In genomic region chr7:101072123-101072740, GRCm38 (mm10) we compare ENCODE assay signal across 27 mouse cellular contexts. TPM values are rescaled to one million over a fixed set of nuclear protein-coding genes. Genes with fewer than 3 reads are reported as not detected.
DNase-seq lines count a peak whose midpoint lies in the region; ATAC-seq and TF ChIP-seq lines count a peak whose summit lies in the region.
"Had no signal": no experiment of that assay in that cellular context is flagged by ENCODE, and none has a peak within 500 bp of the region (broad histone marks: within the 10 kb centered on the region; RNA-seq: fewer than 3 reads in every experiment).

No protein-coding gene starts in this region.

- no peaks in the 10 kb centered on the region for H3K9me3 ChIP-seq in liver, embryonic 13.5 days (replicated peaks)
- H3K9me3 ChIP-seq in liver, postnatal 0 days (ENCODE audit: low read length) = no peaks in the 10 kb centered on the region
- no peaks in the 10 kb centered on the region for H3K9me3 ChIP-seq in midbrain, embryonic 16.5 days (replicated peaks; ENCODE audit: control insufficient read depth, low read length, poor library complexity, severe bottlenecking)
- H3K9me3 ChIP-seq: embryonic facial prominence, embryonic 10.5 days; embryonic facial prominence, embryonic 13.5 days; forebrain, embryonic 12.5 days; forebrain, embryonic 15.5 days; heart, embryonic 12.5 days; heart, embryonic 15.5 days; hindbrain, embryonic 10.5 days; hindbrain, embryonic 13.5 days had no signal

- no peak overlapping the region for H3K4me3 ChIP-seq in liver, embryonic 13.5 days (replicated peaks)
- no peak overlapping the region for H3K4me3 ChIP-seq in liver, postnatal 0 days (ENCODE audit: low read depth, low read length)
- H3K4me3 ChIP-seq in midbrain, embryonic 16.5 days (ENCODE audit: low read depth, low read length) = no peak overlapping the region
- H3K4me3 ChIP-seq: embryonic facial prominence, embryonic 10.5 days; embryonic facial prominence, embryonic 13.5 days; erythroblast, embryonic 14.5 days; forebrain, embryonic 12.5 days; forebrain, embryonic 15.5 days; heart, embryonic 12.5 days; heart, embryonic 15.5 days; hindbrain, embryonic 10.5 days; hindbrain, embryonic 13.5 days had no signal

- WGBS in liver, embryonic 13.5 days (ENCODE audit: insufficient replicate concordance) = 31% methylated on average over 12 of the region's 12 CpGs
- WGBS in liver, postnatal 0 days (ENCODE audit: insufficient replicate concordance) = 37% methylated on average over 12 of the region's 12 CpGs
- WGBS in midbrain, embryonic 16.5 days = 80% methylated on average over 12 of the region's 12 CpGs

- no peak for TF ChIP-seq CTCF in liver, postnatal 0 days (IDR thresholded peaks at IDR 0.05; ENCODE audit: low read depth)

- no peak for TF ChIP-seq EP300 in liver, postnatal 0 days (IDR thresholded peaks at IDR 0.05; ENCODE audit: low read depth)

- H3K27ac ChIP-seq in liver, embryonic 13.5 days = peak overlapping the region; percentile 27; the same call in 1 of the 2 replicates
- H3K27ac ChIP-seq in liver, postnatal 0 days (ENCODE audit: low read depth) = no peak overlapping the region
- no peak overlapping the region for H3K27ac ChIP-seq in midbrain, embryonic 16.5 days (ENCODE audit: low read length)
- H3K27ac ChIP-seq: embryonic facial prominence, embryonic 10.5 days; embryonic facial prominence, embryonic 13.5 days; forebrain, embryonic 12.5 days; forebrain, embryonic 15.5 days; heart, embryonic 15.5 days; hindbrain, embryonic 10.5 days; hindbrain, embryonic 13.5 days had no signal

- peaks cover 55% of the 10 kb centered on the region for H3K4me1 ChIP-seq in liver, embryonic 13.5 days (replicated peaks)
- peaks cover 43% of the 10 kb centered on the region for H3K4me1 ChIP-seq in liver, postnatal 0 days (ENCODE audit: insufficient read depth)
- H3K4me1 ChIP-seq in midbrain, embryonic 16.5 days (ENCODE audit: control insufficient read depth, insufficient read depth, low read length) = no peaks in the 10 kb centered on the region
- H3K4me1 ChIP-seq: forebrain, embryonic 12.5 days; forebrain, embryonic 15.5 days; hindbrain, embryonic 13.5 days had no signal

- DNase-seq in CD4-positive, CD25-positive, alpha-beta regulatory T cell, adult 2 months (ENCODE audit: low read depth, low spot score) = peak; percentile 34
- no peak for DNase-seq in liver, embryonic 13.5 days
- DNase-seq in liver, postnatal 0 days = no peak
- peak; percentile 22 for DNase-seq in thymus, postnatal 4 days
- DNase-seq in thymus, postnatal 0 days (ENCODE audit: low spot score) = no peak
- no peak for DNase-seq in left cerebral cortex, adult 8-10 months (ENCODE audit: low spot score in 2 of 2)
- DNase-seq: adrenal gland, adult 8-10 months; adrenal gland, postnatal 25 days; cerebellum, adult 11-12 months; cerebellum, adult 8-10 months; cerebellum, postnatal 10 days; cerebellum, postnatal 36 days; embryo, embryonic 11 days; gastrocnemius, postnatal 25 days; heart, postnatal 10 days; heart, postnatal 36 days had no signal

- no peak overlapping the region for H3K9ac ChIP-seq in liver, embryonic 13.5 days
- no peak overlapping the region for H3K9ac ChIP-seq in liver, postnatal 0 days (replicated peaks)
- no peak overlapping the region for H3K9ac ChIP-seq in midbrain, embryonic 16.5 days (ENCODE audit: low read depth, low read length)
- H3K9ac ChIP-seq: embryonic facial prominence, embryonic 13.5 days; forebrain, embryonic 12.5 days; forebrain, embryonic 15.5 days; heart, embryonic 12.5 days; heart, embryonic 15.5 days; hindbrain, embryonic 13.5 days had no signal

- H3K4me2 ChIP-seq in liver, embryonic 13.5 days = no peak overlapping the region
- no peak overlapping the region for H3K4me2 ChIP-seq in liver, postnatal 0 days (ENCODE audit: low read depth, low read length)
- H3K4me2 ChIP-seq in midbrain, embryonic 16.5 days (ENCODE audit: low read length) = no peak overlapping the region
- H3K4me2 ChIP-seq: embryonic facial prominence, embryonic 13.5 days; forebrain, embryonic 12.5 days; forebrain, embryonic 15.5 days; heart, embryonic 12.5 days; heart, embryonic 15.5 days; hindbrain, embryonic 13.5 days had no signal

- no peak for ATAC-seq in CD4-positive, CD25-positive, alpha-beta regulatory T cell, adult 4 months
- ATAC-seq in liver, embryonic 13.5 days (ENCODE audit: low read depth) = no peak
- no peak for ATAC-seq in liver, postnatal 0 days
- ATAC-seq in midbrain, embryonic 16.5 days = no peak
- ATAC-seq: forebrain, embryonic 15.5 days had no signal

- H3K36me3 ChIP-seq in liver, embryonic 13.5 days = no peaks in the 10 kb centered on the region
- H3K36me3 ChIP-seq in liver, postnatal 0 days (replicated peaks; ENCODE audit: insufficient read depth, low read length) = no peaks in the 10 kb centered on the region
- no peaks in the 10 kb centered on the region for H3K36me3 ChIP-seq in midbrain, embryonic 16.5 days (ENCODE audit: control insufficient read depth, insufficient read depth, low read length)
- H3K36me3 ChIP-seq: embryonic facial prominence, embryonic 10.5 days; embryonic facial prominence, embryonic 13.5 days; forebrain, embryonic 12.5 days; forebrain, embryonic 15.5 days; heart, embryonic 12.5 days; heart, embryonic 15.5 days; hindbrain, embryonic 10.5 days; hindbrain, embryonic 13.5 days had no signal

- H3K27me3 ChIP-seq in liver, embryonic 13.5 days = no peaks in the 10 kb centered on the region
- no peaks in the 10 kb centered on the region for H3K27me3 ChIP-seq in liver, postnatal 0 days (ENCODE audit: insufficient read depth, low read length)
- H3K27me3 ChIP-seq in midbrain, embryonic 16.5 days (ENCODE audit: control insufficient read depth, insufficient read depth, low read depth, low read length) = no peaks in the 10 kb centered on the region
- H3K27me3 ChIP-seq: embryonic facial prominence, embryonic 13.5 days; forebrain, embryonic 12.5 days; forebrain, embryonic 15.5 days; heart, embryonic 12.5 days; heart, embryonic 15.5 days; hindbrain, embryonic 13.5 days had no signal

RNA-seq across cellular contexts. Expression of gene Fchsd2, which starts 20.4 kb away (rescaled TPM):
- 10 to 100 TPM; 38.9 to 44.1 TPM for polyA plus RNA-seq in CD4-positive, CD25-positive, alpha-beta regulatory T cell, adult 4 months (2017; shearing (Covaris generic))
- polyA plus RNA-seq in liver, embryonic 13.5 days (2015; fragmentation: Nextera tagmentation; extraction: Ambion mirVana) = 4.2 and 6.8 TPM in 2 replicates
- polyA plus RNA-seq in liver, postnatal 0 days (2015; fragmentation: Nextera tagmentation; extraction: Ambion mirVana) = 7.4 and 7.8 TPM in 2 replicates
- 16.9 and 17.8 TPM in 2 replicates for polyA plus RNA-seq in thymus, postnatal 0 days (2015; fragmentation: Nextera tagmentation; extraction: Ambion mirVana)
- 42.0 and 45.2 TPM in 2 replicates for polyA plus RNA-seq in midbrain, embryonic 16.5 days (2015; fragmentation: Nextera tagmentation; extraction: Ambion mirVana)
- 10 to 100 TPM; 44.1 to 47.7 (median 46.5) TPM for total RNA-seq in left cerebral cortex, adult 8-10 months (2022)

RNA-seq across cellular contexts. Expression of gene P2ry2, which starts 59.6 kb away (rescaled TPM):
- not detected for polyA plus RNA-seq in CD4-positive, CD25-positive, alpha-beta regulatory T cell, adult 4 months (2017; shearing (Covaris generic))
- polyA plus RNA-seq in liver, embryonic 13.5 days (2015; fragmentation: Nextera tagmentation; extraction: Ambion mirVana) = 0.76 TPM in 2 replicates
- 3.8 and 4.2 TPM in 2 replicates for polyA plus RNA-seq in liver, postnatal 0 days (2015; fragmentation: Nextera tagmentation; extraction: Ambion mirVana)
- 1.6 TPM in 2 replicates for polyA plus RNA-seq in thymus, postnatal 0 days (2015; fragmentation: Nextera tagmentation; extraction: Ambion mirVana)
- polyA plus RNA-seq in midbrain, embryonic 16.5 days (2015; fragmentation: Nextera tagmentation; extraction: Ambion mirVana) = 0.21 and 0.22 TPM in 2 replicates
- 1 to 10 TPM; 1.1 to 1.6 (median 1.3) TPM for total RNA-seq in left cerebral cortex, adult 8-10 months (2022)

Comparison
In these comparisons a context has a peak if more than half of its experiments do, and no peak if none do; other contexts are left out.
1. DNase-seq: peak in CD4-positive, CD25-positive, alpha-beta regulatory T cell, adult 2 months (single experiment) and thymus, postnatal 4 days (single experiment); none in liver, embryonic 13.5 days (single experiment), liver, postnatal 0 days (single experiment), thymus, postnatal 0 days (single experiment) and left cerebral cortex, adult 8-10 months (0 of 2).